Mouse (Mus musculus) lung, postnatal 0 days (tissue): ENCODE results near the gene Tbx15. TPM values are rescaled to one million over a fixed set of nuclear protein-coding genes. Genes with fewer than 3 reads are reported as not detected.

Source experiments
- ATAC-seq: fragments of 200-750 bp; cut with Nextera tagmentation; 2 replicates; pipeline ENCODE4 v1.8.0; 2017; ENCODE audit warnings: moderate library complexity
- DNase-seq: peaks from one replicate; pipeline ENCODE4 v3.0.0-alpha.2; 2016; ENCODE audit warnings: low spot score
- H3K27ac ChIP-seq: fragments of 300-500 bp; sonication (generic); 2 replicates; pipeline ENCODE4 v1.5.1; 2014; ENCODE audit warnings: antibody characterized with exemption, mild to moderate bottlenecking, low read length, mixed read lengths
- H3K27me3 ChIP-seq: fragments of 300-500 bp; sonication (generic); replicated peaks from 2 replicates; pipeline ENCODE4 v1.6.1; 2014; ENCODE audit warnings: low read length, mixed read lengths; ENCODE audit not compliant: insufficient read depth
- H3K36me3 ChIP-seq: fragments of 300-500 bp; sonication (generic); 2 replicates; pipeline ENCODE4 v1.6.1; 2014; ENCODE audit warnings: low read length, mixed read lengths; ENCODE audit not compliant: insufficient read depth
- H3K4me1 ChIP-seq: fragments of 300-500 bp; sonication (generic); 2 replicates; pipeline ENCODE4 v1.6.1; 2014; ENCODE audit warnings: antibody characterized with exemption, low read depth, low read length, mixed read lengths; ENCODE audit not compliant: insufficient read depth
- H3K4me2 ChIP-seq: fragments of 300-500 bp; sonication (generic); replicated peaks from 2 replicates; pipeline ENCODE4 v1.6.1; 2014; ENCODE audit warnings: low read depth, mild to moderate bottlenecking, low read length, moderate library complexity, mixed read lengths
- H3K4me3 ChIP-seq: fragments of 300-500 bp; sonication (generic); 2 replicates; pipeline ENCODE4 v1.5.1; 2014; ENCODE audit warnings: low read depth, low read length
- H3K9ac ChIP-seq: fragments of 300-500 bp; sonication (generic); replicated peaks from 2 replicates; pipeline ENCODE4 v1.6.1; 2014; ENCODE audit warnings: low read depth, mild to moderate bottlenecking
- H3K9me3 ChIP-seq: fragments of 300-500 bp; sonication (generic); 2 replicates; pipeline ENCODE4 v1.6.1; 2016; ENCODE audit warnings: low read length, mixed read lengths
- CTCF ChIP-seq: IDR thresholded peaks from 2 replicates; pipeline ENCODE4 v1.5.1; 2016; ENCODE audit warnings: antibody characterized with exemption, mild to moderate bottlenecking
- EP300 ChIP-seq: IDR thresholded peaks from 2 replicates; pipeline ENCODE4 v1.6.1; 2016; ENCODE audit warnings: antibody characterized with exemption, mild to moderate bottlenecking, control low read depth
- WGBS: fragments of 180-500 bp; shearing (Covaris S2); extraction: QIAGEN DNeasy Blood & Tissue Kit; methylation state at CpG from one replicate; pipeline ENCODE4 v1.1.7; 2014; 5-methylcytosine and 5-hydroxymethylcytosine counted together
- polyA plus RNA-seq: library from polyadenylated mRNA; unstranded; fragments of >200 nt; fragmentation: Nextera tagmentation; extraction: Ambion mirVana; gene quantifications from 2 replicates; pipeline ENCODE4 v1.2.1, GENCODE M21; 2015

Tbx15 gene
- polyA plus RNA-seq, 1 experiment from 2014 or later = 0.04 TPM

- no peaks in the 10 kb centered on the region for H3K9me3 ChIP-seq
- H3K4me2 ChIP-seq = peak overlapping the region; percentile 83
- H3K36me3 ChIP-seq = no peaks in the 10 kb centered on the region
- ATAC-seq (no peak), DNase-seq (no peak)
- TF ChIP-seq EP300 (no peak), CTCF (no peak)
- WGBS = 2% methylated on average over 12 of the region's 12 CpGs
- H3K27ac ChIP-seq = no peak overlapping the region
- no peak overlapping the region for H3K9ac ChIP-seq
- H3K27me3 ChIP-seq = peaks cover 89% of the 10 kb centered on the region
- H3K4me1 ChIP-seq = no peaks in the 10 kb centered on the region
- H3K4me3 ChIP-seq = peak overlapping the region; percentile 47; the same call in 1 of the 2 replicates
These were observed 12.9 kb downstream of the Tbx15 start for GRCm38 (mm10) chr3:99253092-99253488.

- ATAC-seq = peak; percentile 49
- no peaks in the 10 kb centered on the region for H3K9me3 ChIP-seq
- H3K9ac ChIP-seq = no peak overlapping the region
- peaks cover 88% of the 10 kb centered on the region for H3K27me3 ChIP-seq
- H3K36me3 ChIP-seq = no peaks in the 10 kb centered on the region
- no peak for DNase-seq
- TF ChIP-seq EP300 (no peak), CTCF (no peak)
- peak overlapping the region; percentile 83 for H3K4me2 ChIP-seq
- H3K27ac ChIP-seq = no peak overlapping the region
- WGBS = 3% methylated on average over 70 of the region's 73 CpGs
- H3K4me3 ChIP-seq = peak overlapping the region; percentile 47
- no peaks in the 10 kb centered on the region for H3K4me1 ChIP-seq
These were observed 13.6 kb downstream of the Tbx15 start for GRCm38 (mm10) chr3:99253497-99254451.

GRCm38 (mm10) chr3:99254559-99255151 is 14.5 kb downstream of the Tbx15 start:
- Histone ChIP-seq H3K27ac (no peak overlapping the region), H3K9me3 (no peaks in the 10 kb centered on the region), H3K36me3 (no peaks in the 10 kb centered on the region), H3K27me3 (peaks cover 88% of the 10 kb centered on the region), H3K4me1 (no peaks in the 10 kb centered on the region), H3K4me2 (peak overlapping the region; percentile 83; the same call in 1 of the 2 replicates), H3K4me3 (0 out of 2 replicates have a peak overlapping the region, but pooled peaks have one; percentile 47), H3K9ac (no peak overlapping the region)
- DNase-seq (no peak), ATAC-seq (no peak)
- no peak for TF ChIP-seq EP300
- no peak for TF ChIP-seq CTCF
- WGBS = 2% methylated on average over 15 of the region's 15 CpGs

GRCm38 (mm10) chr3:99255411-99256365 is 15.5 kb downstream of the Tbx15 start:
- Histone ChIP-seq H3K9ac (no peak overlapping the region), H3K4me1 (no peaks in the 10 kb centered on the region), H3K36me3 (no peaks in the 10 kb centered on the region), H3K27me3 (peaks cover 85% of the 10 kb centered on the region), H3K9me3 (no peaks in the 10 kb centered on the region), H3K4me3 (no peak overlapping the region), H3K27ac (no peak overlapping the region), H3K4me2 (no peak overlapping the region)
- TF ChIP-seq CTCF = no peak
- no peak for TF ChIP-seq EP300
- 9% methylated on average over 11 of the region's 11 CpGs for WGBS
- no peak for DNase-seq
- no peak for ATAC-seq

GRCm38 (mm10) chr3:99256366-99256750 is 16.2 kb downstream of the Tbx15 start:
- Histone ChIP-seq H3K9ac (no peak overlapping the region), H3K4me1 (no peaks in the 10 kb centered on the region), H3K4me2 (no peak overlapping the region), H3K27me3 (peaks cover 86% of the 10 kb centered on the region), H3K9me3 (no peaks in the 10 kb centered on the region), H3K4me3 (no peak overlapping the region), H3K27ac (no peak overlapping the region), H3K36me3 (no peaks in the 10 kb centered on the region)
- WGBS = 8% methylated on average over 11 of the region's 11 CpGs
- no peak for ATAC-seq
- TF ChIP-seq EP300 (no peak), CTCF (no peak)
- no peak for DNase-seq

- TF ChIP-seq CTCF (no peak), EP300 (no peak)
- Histone ChIP-seq H3K27me3 (peaks cover 86% of the 10 kb centered on the region), H3K4me3 (no peak overlapping the region), H3K4me2 (no peak overlapping the region), H3K9me3 (no peaks in the 10 kb centered on the region), H3K4me1 (no peaks in the 10 kb centered on the region), H3K36me3 (no peaks in the 10 kb centered on the region), H3K9ac (no peak overlapping the region), H3K27ac (no peak overlapping the region)
- no peak for DNase-seq
- ATAC-seq = no peak
- 6% methylated on average over 20 of the region's 20 CpGs for WGBS
These were observed 16.6 kb downstream of the Tbx15 start for GRCm38 (mm10) chr3:99256766-99257165.
